Mouse (Mus musculus) myocyte (in vitro differentiated cells): ENCODE data around the gene Ptch2.

Experiments
- MYOG ChIP-seq, 3 experiments: IDR thresholded peaks; one replicate each; pipeline ENCODE4 v1.6.1; 2011; ENCODE audit warnings: control low read depth in 2 of 3, low read depth in 2 of 3, mild to moderate bottlenecking in 2 of 3; ENCODE audit not compliant: insufficient read length in 2 of 3, control insufficient read depth in 1 of 3, insufficient read depth in 1 of 3
- POLR2A ChIP-seq: IDR thresholded peaks from one replicate; pipeline ENCODE4 v1.6.1; 2011; ENCODE audit warnings: low read depth, mild to moderate bottlenecking, control low read depth, moderate library complexity; ENCODE audit not compliant: insufficient read length

DNA sequence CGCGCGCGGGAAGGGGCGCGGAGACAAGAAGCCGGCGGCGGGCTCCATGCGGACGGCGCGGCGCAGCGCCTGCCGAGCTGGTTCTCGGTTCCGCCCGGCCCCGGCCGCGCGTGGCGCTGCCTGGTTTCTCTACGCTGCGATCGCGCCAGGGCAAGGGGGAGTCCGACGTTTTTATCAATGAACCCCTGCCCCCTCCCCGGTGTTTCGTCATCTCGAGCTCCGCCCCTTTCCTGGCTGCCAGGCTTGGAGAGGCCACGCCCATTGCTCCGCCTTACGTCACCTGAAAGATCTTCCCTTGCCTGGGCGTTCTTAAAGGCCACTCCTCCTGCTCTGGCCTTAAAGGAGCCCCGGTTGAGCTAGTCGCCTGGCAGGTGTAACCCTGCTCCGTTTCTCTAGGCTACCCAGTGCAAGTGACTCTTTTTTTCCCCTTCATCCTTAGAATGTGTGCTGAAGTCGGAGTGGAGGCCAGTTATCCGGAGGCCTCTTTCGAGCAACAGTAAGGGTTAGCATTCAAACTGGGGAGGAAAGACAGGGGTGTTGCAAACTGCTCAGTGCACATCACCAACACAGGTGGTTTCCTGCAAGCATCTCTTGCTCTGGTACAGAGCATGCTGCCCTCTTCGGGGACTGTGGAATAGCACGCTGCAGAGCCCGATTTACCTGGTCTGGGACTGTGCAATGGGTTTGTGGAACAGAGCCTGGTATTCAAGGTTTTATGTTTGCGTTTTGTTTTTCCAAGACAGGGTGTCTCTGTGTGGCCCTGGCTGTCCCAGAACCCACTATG, 38.1 kb downstream of the Ptch2 start, which contains the start of gene Plk3:
- TF ChIP-seq MYOG (IDR thresholded peaks at IDR 0.05; ENCODE audit: control insufficient read depth in 1 of 3, insufficient read depth in 1 of 3, insufficient read length in 2 of 3, low read depth in 2 of 3) (no peak), POLR2A (peak; percentile 96)
